Comparison of ENCODE assay signal across 26 mouse cellular contexts in genomic region chr13:71513204-71513603, GRCm38 (mm10).
DNase-seq lines count a peak whose midpoint lies in the region; ATAC-seq and TF ChIP-seq lines count a peak whose summit lies in the region.
"Had no signal": no experiment of that assay in that cellular context is flagged by ENCODE, and none has a peak within 500 bp of the region (broad histone marks: within the 10 kb centered on the region; RNA-seq: fewer than 3 reads in every experiment).

No protein-coding gene starts in this region.

- H3K36me3 ChIP-seq in forebrain, embryonic 14.5 days (ENCODE audit: control insufficient read depth, insufficient read depth, low read length): no peaks in the 10 kb centered on the region
- no peaks in the 10 kb centered on the region for H3K36me3 ChIP-seq in forebrain, embryonic 12.5 days (replicated peaks)
- no peaks in the 10 kb centered on the region for H3K36me3 ChIP-seq in midbrain, embryonic 16.5 days (ENCODE audit: control insufficient read depth, insufficient read depth, low read length)
- no peaks in the 10 kb centered on the region for H3K36me3 ChIP-seq in midbrain, embryonic 13.5 days
- no peaks in the 10 kb centered on the region for H3K36me3 ChIP-seq in forebrain, embryonic 16.5 days (ENCODE audit: control insufficient read depth, insufficient read depth)
- H3K36me3 ChIP-seq in limb, embryonic 13.5 days: no peaks in the 10 kb centered on the region
- H3K36me3 ChIP-seq in stomach, postnatal 0 days (ENCODE audit: control insufficient read depth, insufficient read depth, low read length): no peaks in the 10 kb centered on the region
- H3K36me3 ChIP-seq: heart, embryonic 10.5 days; heart, embryonic 15.5 days had no signal

- peak; percentile 53 for DNase-seq in forebrain, embryonic 14.5 days (ENCODE audit: low spot score)
- no peak for DNase-seq in gastrocnemius, postnatal 4 days (ENCODE audit: low spot score in 2 of 2)
- DNase-seq in stomach, postnatal 0 days (ENCODE audit: low spot score): no peak
- DNase-seq: adrenal gland, postnatal 14 days; cerebellum, adult 18-20 months; gastrocnemius, postnatal 14 days; heart, adult 11 months; kidney, adult 9 months; kidney, postnatal 10 days; liver; lung, adult 2 months; lung, postnatal 10 days; right cerebral cortex, postnatal 4 days; thymus, postnatal 4 days had no signal

- H3K4me3 ChIP-seq in forebrain, embryonic 14.5 days (ENCODE audit: low read depth, low read length): no peak overlapping the region
- H3K4me3 ChIP-seq in forebrain, embryonic 12.5 days (replicated peaks): no peak overlapping the region
- H3K4me3 ChIP-seq in midbrain, embryonic 16.5 days (ENCODE audit: low read depth, low read length): no peak overlapping the region
- H3K4me3 ChIP-seq in midbrain, embryonic 13.5 days (replicated peaks): no peak overlapping the region
- no peak overlapping the region for H3K4me3 ChIP-seq in forebrain, embryonic 16.5 days (replicated peaks; ENCODE audit: low read length)
- H3K4me3 ChIP-seq in limb, embryonic 13.5 days: no peak overlapping the region
- H3K4me3 ChIP-seq in stomach, postnatal 0 days (ENCODE audit: low read depth, low read length): no peak overlapping the region
- H3K4me3 ChIP-seq: heart, embryonic 10.5 days; heart, embryonic 15.5 days; myocyte had no signal

- TF ChIP-seq CTCF in stomach, postnatal 0 days (IDR thresholded peaks at IDR 0.05; ENCODE audit: low read depth): no peak

- H3K9me3 ChIP-seq in forebrain, embryonic 14.5 days (replicated peaks; ENCODE audit: control insufficient read depth, low read length): no peaks in the 10 kb centered on the region
- no peaks in the 10 kb centered on the region for H3K9me3 ChIP-seq in forebrain, embryonic 12.5 days
- H3K9me3 ChIP-seq in midbrain, embryonic 16.5 days (replicated peaks; ENCODE audit: control insufficient read depth, low read length, poor library complexity, severe bottlenecking): no peaks in the 10 kb centered on the region
- H3K9me3 ChIP-seq in midbrain, embryonic 13.5 days: no peaks in the 10 kb centered on the region
- H3K9me3 ChIP-seq in forebrain, embryonic 16.5 days (ENCODE audit: control insufficient read depth, low read length): no peaks in the 10 kb centered on the region
- no peaks in the 10 kb centered on the region for H3K9me3 ChIP-seq in limb, embryonic 13.5 days
- no peaks in the 10 kb centered on the region for H3K9me3 ChIP-seq in stomach, postnatal 0 days (ENCODE audit: control insufficient read depth, low read length)
- H3K9me3 ChIP-seq: heart, embryonic 10.5 days; heart, embryonic 15.5 days had no signal

- 31% methylated on average over 6 of the region's 6 CpGs for WGBS in forebrain, embryonic 14.5 days
- 53% methylated on average over 6 of the region's 6 CpGs for WGBS in forebrain, embryonic 12.5 days
- WGBS in midbrain, embryonic 16.5 days: 57% methylated on average over 6 of the region's 6 CpGs
- WGBS in midbrain, embryonic 13.5 days: 69% methylated on average over 6 of the region's 6 CpGs
- WGBS in forebrain, embryonic 16.5 days: 23% methylated on average over 6 of the region's 6 CpGs
- WGBS in limb, embryonic 13.5 days: 12% methylated on average over 6 of the region's 6 CpGs
- 59% methylated on average over 6 of the region's 6 CpGs for WGBS in stomach, postnatal 0 days

- no peak overlapping the region for H3K4me2 ChIP-seq in forebrain, embryonic 14.5 days (ENCODE audit: low read length)
- no peak overlapping the region for H3K4me2 ChIP-seq in forebrain, embryonic 12.5 days
- H3K4me2 ChIP-seq in midbrain, embryonic 16.5 days (ENCODE audit: low read length): no peak overlapping the region
- no peak overlapping the region for H3K4me2 ChIP-seq in midbrain, embryonic 13.5 days (replicated peaks)
- H3K4me2 ChIP-seq in forebrain, embryonic 16.5 days (ENCODE audit: low read length): no peak overlapping the region
- H3K4me2 ChIP-seq in limb, embryonic 13.5 days (replicated peaks): no peak overlapping the region
- no peak overlapping the region for H3K4me2 ChIP-seq in stomach, postnatal 0 days (replicated peaks; ENCODE audit: low read depth)
- H3K4me2 ChIP-seq: heart, embryonic 15.5 days had no signal

- peaks cover 4% of the 10 kb centered on the region; the same call in 1 of the 2 replicates for H3K4me1 ChIP-seq in forebrain, embryonic 14.5 days (ENCODE audit: control insufficient read depth, insufficient read depth, low read length)
- H3K4me1 ChIP-seq in forebrain, embryonic 12.5 days: peaks cover 6% of the 10 kb centered on the region
- no peaks in the 10 kb centered on the region for H3K4me1 ChIP-seq in midbrain, embryonic 16.5 days (ENCODE audit: control insufficient read depth, insufficient read depth, low read length)
- peaks cover 4% of the 10 kb centered on the region for H3K4me1 ChIP-seq in midbrain, embryonic 13.5 days (replicated peaks)
- peaks cover 6% of the 10 kb centered on the region for H3K4me1 ChIP-seq in forebrain, embryonic 16.5 days (replicated peaks; ENCODE audit: control insufficient read depth, insufficient read depth, low read length)
- H3K4me1 ChIP-seq in limb, embryonic 13.5 days: peaks cover 28% of the 10 kb centered on the region
- H3K4me1 ChIP-seq in stomach, postnatal 0 days (replicated peaks; ENCODE audit: control insufficient read depth, insufficient read depth): 0 out of 2 replicates have a peak, but pooled peaks cover under 1% of the 10 kb centered on the region
- H3K4me1 ChIP-seq: heart, embryonic 15.5 days had no signal

- no peak overlapping the region for H3K27ac ChIP-seq in forebrain, embryonic 14.5 days (ENCODE audit: low read depth, low read length)
- no peak overlapping the region for H3K27ac ChIP-seq in forebrain, embryonic 12.5 days
- no peak overlapping the region for H3K27ac ChIP-seq in midbrain, embryonic 16.5 days (ENCODE audit: low read length)
- no peak overlapping the region for H3K27ac ChIP-seq in midbrain, embryonic 13.5 days
- no peak overlapping the region for H3K27ac ChIP-seq in forebrain, embryonic 16.5 days (ENCODE audit: low read length)
- no peak overlapping the region for H3K27ac ChIP-seq in limb, embryonic 13.5 days
- no peak overlapping the region for H3K27ac ChIP-seq in stomach, postnatal 0 days (replicated peaks)
- H3K27ac ChIP-seq: heart, embryonic 10.5 days; heart, embryonic 15.5 days; liver, embryonic 14.5 days; macrophage had no signal

- TF ChIP-seq EP300 in stomach, postnatal 0 days (optimal IDR thresholded peaks at IDR 0.05): no peak

- H3K27me3 ChIP-seq in forebrain, embryonic 14.5 days (replicated peaks; ENCODE audit: control insufficient read depth, insufficient read depth, low read length): peaks cover 3% of the 10 kb centered on the region; the same call in 1 of the 2 replicates
- peaks cover 40% of the 10 kb centered on the region for H3K27me3 ChIP-seq in forebrain, embryonic 12.5 days
- no peaks in the 10 kb centered on the region for H3K27me3 ChIP-seq in midbrain, embryonic 16.5 days (ENCODE audit: control insufficient read depth, insufficient read depth, low read depth, low read length)
- peaks cover 10% of the 10 kb centered on the region; the same call in 1 of the 2 replicates for H3K27me3 ChIP-seq in midbrain, embryonic 13.5 days
- H3K27me3 ChIP-seq in forebrain, embryonic 16.5 days (replicated peaks; ENCODE audit: control insufficient read depth, insufficient read depth, low read length): no peaks in the 10 kb centered on the region
- peaks cover 16% of the 10 kb centered on the region for H3K27me3 ChIP-seq in limb, embryonic 13.5 days
- H3K27me3 ChIP-seq in stomach, postnatal 0 days (ENCODE audit: control insufficient read depth, insufficient read depth, low read length): no peaks in the 10 kb centered on the region
- H3K27me3 ChIP-seq: heart, embryonic 15.5 days had no signal

- no peak overlapping the region for H3K9ac ChIP-seq in forebrain, embryonic 14.5 days (ENCODE audit: low read length)
- H3K9ac ChIP-seq in forebrain, embryonic 12.5 days: no peak overlapping the region
- no peak overlapping the region for H3K9ac ChIP-seq in midbrain, embryonic 16.5 days (ENCODE audit: low read depth, low read length)
- no peak overlapping the region for H3K9ac ChIP-seq in midbrain, embryonic 13.5 days (replicated peaks)
- H3K9ac ChIP-seq in forebrain, embryonic 16.5 days (replicated peaks; ENCODE audit: low read depth, low read length): no peak overlapping the region
- no peak overlapping the region for H3K9ac ChIP-seq in limb, embryonic 13.5 days
- no peak overlapping the region for H3K9ac ChIP-seq in stomach, postnatal 0 days (ENCODE audit: low read length)
- H3K9ac ChIP-seq: heart, embryonic 15.5 days; liver, embryonic 14.5 days had no signal

- ATAC-seq in forebrain, embryonic 14.5 days: peak; percentile 44; the same call in 1 of the 2 replicates
- no peak for ATAC-seq in forebrain, embryonic 12.5 days (ENCODE audit: low FRiP score)
- peak; percentile 51; the same call in 1 of the 2 replicates for ATAC-seq in midbrain, embryonic 16.5 days
- ATAC-seq in midbrain, embryonic 13.5 days: no peak
- ATAC-seq in forebrain, embryonic 16.5 days: peak; percentile 60; the same call in 1 of the 2 replicates
- ATAC-seq in limb, embryonic 13.5 days (ENCODE audit: low FRiP score, low read depth): peak; percentile 57
- no peak for ATAC-seq in stomach, postnatal 0 days (ENCODE audit: low FRiP score, low TSS enrichment)
- ATAC-seq: CD4-positive, CD25-positive, alpha-beta regulatory T cell, adult 4 months; intestine, postnatal 0 days had no signal

Comparison
In these comparisons a context has a peak if more than half of its experiments do, and no peak if none do; other contexts are left out.
1. ATAC-seq: peak in forebrain, embryonic 14.5 days (single experiment), midbrain, embryonic 16.5 days (single experiment), forebrain, embryonic 16.5 days (single experiment) and limb, embryonic 13.5 days (single experiment); none in forebrain, embryonic 12.5 days (single experiment), midbrain, embryonic 13.5 days (single experiment) and stomach, postnatal 0 days (single experiment).